Mouse (Mus musculus) B cell, adult 62 days (primary cell): ENCODE results near the gene Pecr. TPM values are rescaled to one million over a fixed set of nuclear protein-coding genes. Genes with fewer than 3 reads are reported as not detected.

Experiments
- total RNA-seq: library from RNA; stranded (reverse); gene quantifications from 4 replicates; pipeline ENCODE4 v1.2.4, GENCODE M21; 2023

Gene Pecr
- total RNA-seq, result 2.7 to 3.9 TPM (median 3.0 TPM) in 4 replicates

DNA sequence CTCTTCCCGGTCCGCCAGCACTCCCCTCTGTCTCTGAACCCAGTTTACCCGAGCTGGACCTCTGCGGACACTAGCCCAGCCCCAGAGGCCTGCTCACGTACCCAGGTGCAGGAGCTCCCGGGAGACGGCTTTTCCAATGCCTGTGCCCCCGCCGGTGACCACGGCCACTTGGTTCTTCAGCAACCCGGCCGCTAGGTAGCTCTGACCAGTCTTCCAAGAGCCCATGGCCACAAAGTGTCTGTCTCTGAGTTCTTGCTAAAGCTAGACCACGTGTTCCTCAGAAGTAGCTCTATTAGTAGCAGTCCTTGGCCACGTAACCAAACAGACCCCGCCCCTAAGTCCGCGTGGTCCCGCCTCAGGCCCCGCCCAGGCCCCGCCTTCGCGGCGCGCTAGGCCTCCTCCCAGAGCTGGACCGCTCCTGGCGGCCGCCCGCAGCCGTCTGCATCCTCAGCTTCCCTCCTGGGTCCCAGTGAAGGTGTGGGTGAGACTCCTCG, at the start of gene Pecr, which contains the start of gene Tmem169:
Gene Pecr (minus strand): TSS at position 323 of the 494 bp plus-strand sequence.
Gene Tmem169 (plus strand): TSS at position 378 of the 494 bp plus-strand sequence.

DNA sequence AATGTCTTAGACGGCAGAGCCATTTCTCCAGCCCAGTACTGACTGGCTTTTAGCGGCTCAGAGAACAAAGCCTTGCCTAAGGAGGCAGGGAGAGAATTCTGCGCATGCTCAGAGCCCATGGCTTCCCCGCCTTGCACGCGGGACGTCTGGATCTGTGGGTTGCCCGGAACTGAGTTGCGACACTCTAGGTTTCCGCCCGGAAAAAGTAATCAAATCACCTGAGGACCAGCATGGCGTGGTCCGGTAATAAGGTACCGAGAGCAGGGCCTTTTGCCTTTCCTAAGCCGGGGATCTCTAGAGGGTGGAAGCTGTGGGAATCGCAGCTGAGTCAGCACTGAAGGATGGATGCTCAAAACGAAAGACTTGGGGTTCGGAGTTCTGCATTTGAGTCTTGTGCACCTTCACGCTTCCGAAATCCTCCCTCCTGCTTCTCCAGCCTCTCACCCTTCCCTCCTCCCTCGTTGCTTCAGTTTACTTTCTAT, 23.2 kb upstream of the Pecr start, which contains the start of gene Xrcc5:
Gene Xrcc5 (plus strand): TSS at position 105 of the 482 bp plus-strand sequence.

DNA sequence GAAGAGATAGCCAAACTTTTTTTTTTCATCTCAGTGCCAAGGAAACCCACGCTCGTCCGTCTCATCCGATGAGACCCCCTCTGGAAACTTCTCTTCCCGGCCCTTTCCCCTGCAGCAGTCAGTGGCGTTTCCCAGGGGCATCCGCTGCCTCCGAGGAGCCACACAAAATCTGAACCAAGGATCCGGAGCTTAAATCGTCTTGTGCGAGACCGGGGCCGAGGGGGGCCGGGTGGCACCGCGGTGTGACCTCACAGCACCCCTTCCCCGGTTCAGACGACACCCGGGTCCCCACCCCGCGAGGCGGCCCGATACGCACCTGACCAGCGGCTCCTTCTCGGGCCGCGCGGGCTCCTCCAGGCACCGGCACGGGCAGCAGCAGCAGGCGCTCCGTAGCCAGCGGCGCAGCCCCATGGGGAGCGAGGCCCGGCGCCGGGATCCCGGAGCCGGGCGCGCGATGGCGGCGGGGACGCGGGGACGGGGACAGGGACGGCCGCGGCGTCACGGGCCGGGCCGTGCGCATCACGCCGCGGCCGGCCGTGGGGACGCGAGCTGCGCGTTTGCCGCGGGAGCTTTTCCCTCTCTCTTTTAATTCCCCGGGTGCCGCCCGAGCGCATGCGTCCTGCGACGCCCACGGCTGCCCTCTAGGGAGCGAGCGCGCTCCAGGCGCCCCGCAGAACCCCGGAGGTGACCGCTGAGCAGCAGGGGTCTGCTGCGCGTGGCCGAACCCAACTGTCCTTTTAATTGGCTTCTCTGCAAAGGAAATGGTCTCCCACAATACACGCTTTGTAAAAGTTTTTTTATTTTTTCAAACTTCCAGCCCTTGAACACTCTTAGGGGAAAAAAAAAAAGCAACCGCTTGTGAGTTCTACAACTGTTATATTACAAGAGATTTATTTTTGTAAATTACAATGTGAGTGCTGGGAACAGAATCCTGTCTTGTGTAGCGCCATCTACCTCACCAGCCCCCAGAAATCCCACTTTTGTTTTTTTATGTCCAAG, 72.1 kb downstream of the Pecr start, which contains the start of gene Mreg:
Gene Mreg (minus strand): TSS at position 607 of the 999 bp plus-strand sequence.

Other genes starting within 250 kb of the Pecr start
- gene Mreg, start 72.0 kb downstream of the Pecr start, total RNA-seq, result 4.1 to 5.1 TPM (median 4.9 TPM) in 4 replicates
- not detected in 4 replicates for gene Tmem169, start 55 bp upstream of the Pecr start, total RNA-seq
- 22.9 to 26.1 TPM (median 25.2 TPM) in 4 replicates for gene Xrcc5, start 23.1 kb upstream of the Pecr start, total RNA-seq